Mouse (Mus musculus) heart, postnatal 14 days (tissue): ENCODE results near the gene Usp37. TPM values are rescaled to one million over a fixed set of nuclear protein-coding genes. Genes with fewer than 3 reads are reported as not detected.
"Not testable (repeated sequence)": the region's sequence is repeated elsewhere in the genome, so short reads cannot be mapped to it uniquely, and the experiment has no call there.

Source experiments
- DNase-seq, 2 experiments: peaks; one replicate each; pipeline ENCODE4 v3.0.0; 2021 to 2022
- intact Hi-C: fragments of 180-260 bp; cut with DNase I; formaldehyde crosslinking; loops from one replicate; pipeline ENCODE4 v1.15.1; 2025
- total RNA-seq, 2 experiments: library from RNA; stranded (reverse); gene quantifications; 2 replicates each; pipeline ENCODE4 v1.2.3; 2021

Usp37 gene
- total RNA-seq, 2 experiments from 2014 or later = 10.8 to 12.4 TPM

GRCm38 (mm10) chr1:74401015-74401702 is 142.9 kb downstream of the Usp37 start:
- intact Hi-C loops = no loop called here

GRCm38 (mm10) chr1:74400531-74400930 is 143.6 kb downstream of the Usp37 start:
- intact Hi-C loops = no loop called here
- DNase-seq = no peak

More at GRCm38 (mm10) chr1:74401015-74401702, 142.9 kb downstream of the Usp37 start:
- DNase-seq = no peak

DNA sequence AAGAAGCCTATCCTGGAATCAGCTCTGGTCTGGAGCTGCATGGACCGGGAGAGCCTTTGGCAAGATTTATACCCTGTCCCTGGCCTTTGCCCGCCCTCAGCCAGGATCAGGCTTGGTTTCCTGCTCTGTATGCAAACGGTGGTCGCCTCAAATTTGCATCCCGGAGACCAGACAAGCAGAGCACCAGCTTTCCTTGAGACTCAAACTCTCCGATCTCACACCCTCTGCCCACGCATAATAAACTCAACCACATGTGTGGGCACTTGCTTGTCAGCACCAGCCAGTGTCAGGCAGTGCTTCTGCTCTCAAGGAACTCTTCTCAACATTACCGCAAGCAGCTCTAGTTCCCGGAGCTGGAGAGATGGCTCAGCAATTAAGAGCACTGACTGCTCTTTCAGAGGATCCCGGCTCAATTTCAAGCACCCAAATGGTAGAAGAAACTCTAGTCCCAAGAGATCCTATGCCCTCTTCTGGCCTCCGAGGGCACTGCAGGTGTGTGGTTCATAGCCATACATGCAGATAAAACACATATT is 146.1 kb downstream of the Usp37 start:
- intact Hi-C loops = loop anchor here (2.0 kb wide), 1 partner anchor 55 kb away; no protein-coding TSS in a partner anchor
- peak; percentile 62 to 78 for DNase-seq

DNA sequence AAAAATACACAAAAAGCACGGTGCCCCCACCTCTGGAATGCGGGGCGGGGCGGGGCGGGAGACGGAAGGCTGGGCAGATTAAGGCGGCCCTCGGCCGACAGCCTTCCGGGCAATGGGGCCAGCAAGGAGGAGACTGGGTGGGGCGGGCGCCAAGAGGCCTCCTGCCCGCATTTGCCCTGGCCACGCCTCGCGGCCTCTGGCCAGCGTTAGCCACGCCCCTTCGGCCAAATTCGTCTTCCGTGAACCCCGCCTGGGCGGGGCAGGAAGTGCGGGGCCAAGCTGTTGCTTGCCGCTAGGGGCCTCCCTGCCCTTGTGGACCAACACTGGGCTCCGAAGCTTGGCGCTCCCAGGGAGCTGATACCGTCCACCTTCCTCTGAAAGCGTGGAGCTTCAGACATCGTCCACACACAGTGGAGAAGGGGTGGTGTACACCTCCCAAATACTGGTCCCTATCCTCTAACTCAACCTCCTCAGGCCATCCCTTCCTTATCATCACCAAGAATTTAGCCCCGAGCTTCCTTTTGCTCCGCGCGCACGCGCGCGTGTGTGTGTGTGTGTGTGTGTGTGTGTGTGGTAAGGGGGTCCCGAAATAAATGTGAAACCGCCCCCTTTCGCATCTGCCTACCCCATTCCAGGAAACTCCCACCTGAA is 146.7 kb downstream of the Usp37 start:
- DNase-seq = peak; percentile 100
- intact Hi-C loops = no loop called here

- DNase-seq, intact Hi-C loops: not testable (repeated sequence)
Observed at GRCm38 (mm10) chr1:74396456-74397222, 147.4 kb downstream of the Usp37 start.

GRCm38 (mm10) chr1:74395290-74395689 is 148.8 kb downstream of the Usp37 start:
- DNase-seq = no peak
- intact Hi-C loops = no loop called here

DNA sequence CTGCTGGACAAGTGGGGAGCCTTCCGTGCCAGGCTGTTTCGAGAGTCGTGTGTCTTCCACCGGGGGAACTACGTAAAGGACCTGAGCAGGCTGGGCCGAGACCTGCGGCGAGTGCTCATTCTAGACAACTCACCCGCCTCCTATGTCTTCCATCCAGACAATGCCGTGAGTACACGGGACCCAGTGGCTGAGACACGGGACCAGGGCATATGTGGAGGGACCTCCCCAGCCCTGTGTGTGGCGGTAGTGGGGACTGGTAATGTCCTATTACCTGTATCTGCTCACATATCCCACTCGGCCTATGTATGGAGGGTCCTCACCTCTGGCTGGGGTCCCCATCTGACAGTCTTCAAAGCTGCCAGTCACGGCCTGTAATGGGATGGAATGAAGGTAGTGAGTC is 149.2 kb downstream of the Usp37 start:
- no peak for DNase-seq
- intact Hi-C loops = no loop called here

DNA sequence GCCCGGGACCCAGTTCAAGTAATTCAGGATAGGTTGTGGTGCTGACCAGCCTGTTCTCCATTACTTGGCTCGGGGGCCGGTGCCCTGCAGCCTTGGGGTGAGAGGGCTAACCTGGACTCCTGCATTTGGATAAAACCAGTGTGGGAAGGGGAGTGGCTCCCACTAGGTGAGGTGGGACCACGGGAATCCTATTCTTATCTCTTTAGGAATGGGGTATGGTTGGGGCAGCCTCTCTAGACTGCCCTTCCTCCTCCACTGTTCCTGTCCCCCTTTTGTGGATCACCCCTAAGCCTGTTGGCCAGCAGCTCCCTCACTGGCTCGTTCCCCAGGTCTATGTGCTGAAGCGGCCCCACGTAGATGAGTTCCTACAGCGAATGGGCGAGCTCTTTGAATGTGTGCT is 149.8 kb downstream of the Usp37 start:
- DNase-seq = no peak
- intact Hi-C loops = no loop called here

GRCm38 (mm10) chr1:74393697-74394096 is 150.4 kb downstream of the Usp37 start:
- intact Hi-C loops = no loop called here
- no peak for DNase-seq

- intact Hi-C loops = no loop called here
Observed at GRCm38 (mm10) chr1:74393010-74393409, 151.1 kb downstream of the Usp37 start.

DNA sequence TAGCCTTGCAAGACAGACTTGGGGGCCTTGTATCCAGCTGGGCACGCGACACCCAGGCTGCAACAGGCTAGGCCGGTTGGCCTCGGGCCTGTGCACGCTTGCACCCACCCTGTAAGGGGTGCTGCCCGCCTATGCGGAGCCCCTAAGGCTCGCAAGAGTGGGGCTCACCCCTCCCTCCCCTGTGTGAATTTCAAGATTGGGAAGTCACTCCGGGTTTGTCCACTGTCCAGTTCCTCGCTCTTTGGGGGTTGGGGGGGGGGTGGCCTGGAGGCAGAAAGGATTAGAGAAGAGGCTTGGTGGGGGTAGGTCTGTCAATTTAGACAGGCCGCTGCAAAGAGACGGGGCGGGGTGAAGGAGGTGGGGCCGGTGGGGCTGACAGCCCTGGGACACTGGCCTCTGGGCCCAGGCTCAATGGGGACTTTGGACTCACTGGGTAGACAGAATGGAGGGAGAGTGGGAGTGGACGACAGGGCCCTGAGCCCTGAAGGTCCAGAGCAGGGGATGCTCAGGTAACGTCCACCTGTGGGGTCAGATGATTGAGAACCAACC is 151.6 kb downstream of the Usp37 start:
- intact Hi-C loops = no loop called here
- DNase-seq = peak in 1 of 2 experiments; percentile 34

More at GRCm38 (mm10) chr1:74393010-74393409, 151.1 kb downstream of the Usp37 start:
- no peak for DNase-seq

GRCm38 (mm10) chr1:74391844-74392441 is 152.1 kb downstream of the Usp37 start:
- intact Hi-C loops = no loop called here
- DNase-seq = peak; percentile 84 to 86

DNA sequence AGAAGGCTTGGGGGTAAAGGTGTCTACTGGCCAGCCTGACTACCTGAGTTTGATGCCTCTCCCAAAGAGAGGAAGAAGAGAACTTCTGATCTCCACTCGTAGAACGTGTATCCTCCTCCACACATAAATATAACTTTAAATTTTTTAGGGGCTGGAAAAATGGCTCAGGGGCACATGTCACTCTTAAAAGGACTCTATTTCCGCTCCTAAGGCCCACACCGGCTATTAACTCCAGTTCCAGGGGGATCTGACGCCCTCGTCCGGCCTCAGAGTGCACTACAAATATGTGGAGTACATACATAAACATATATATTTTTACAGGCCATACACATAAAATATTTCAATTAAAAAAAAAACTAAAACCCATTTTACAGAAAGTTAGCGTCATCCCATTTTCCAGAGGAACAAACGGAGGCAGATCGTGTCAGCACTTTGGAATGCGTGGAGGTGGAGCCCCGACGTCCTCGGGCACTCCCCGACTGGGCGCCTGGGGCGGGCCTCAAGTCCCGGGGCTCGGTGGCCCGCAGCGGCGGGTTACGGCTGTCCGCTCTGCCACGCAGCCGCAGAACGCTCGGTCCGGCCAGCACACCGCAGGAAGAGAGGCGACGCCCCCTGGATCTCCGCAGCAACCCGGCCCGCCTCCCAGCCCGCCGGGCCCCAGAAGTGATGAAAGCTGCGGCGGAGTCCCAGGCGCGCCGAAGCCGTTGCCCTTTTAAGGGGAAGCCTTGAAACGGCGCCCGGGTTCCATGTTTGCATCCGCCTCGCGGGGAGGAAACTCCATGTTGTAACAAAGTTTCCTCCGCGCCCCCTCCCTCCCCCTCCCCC is 152.9 kb downstream of the Usp37 start, which contains the start of gene Ctdsp1:
Gene Ctdsp1, plus strand, starts transcription at position 586 of the 825 bp plus-strand sequence.
- intact Hi-C loops = no loop called here
- DNase-seq = peak; percentile 98

DNA sequence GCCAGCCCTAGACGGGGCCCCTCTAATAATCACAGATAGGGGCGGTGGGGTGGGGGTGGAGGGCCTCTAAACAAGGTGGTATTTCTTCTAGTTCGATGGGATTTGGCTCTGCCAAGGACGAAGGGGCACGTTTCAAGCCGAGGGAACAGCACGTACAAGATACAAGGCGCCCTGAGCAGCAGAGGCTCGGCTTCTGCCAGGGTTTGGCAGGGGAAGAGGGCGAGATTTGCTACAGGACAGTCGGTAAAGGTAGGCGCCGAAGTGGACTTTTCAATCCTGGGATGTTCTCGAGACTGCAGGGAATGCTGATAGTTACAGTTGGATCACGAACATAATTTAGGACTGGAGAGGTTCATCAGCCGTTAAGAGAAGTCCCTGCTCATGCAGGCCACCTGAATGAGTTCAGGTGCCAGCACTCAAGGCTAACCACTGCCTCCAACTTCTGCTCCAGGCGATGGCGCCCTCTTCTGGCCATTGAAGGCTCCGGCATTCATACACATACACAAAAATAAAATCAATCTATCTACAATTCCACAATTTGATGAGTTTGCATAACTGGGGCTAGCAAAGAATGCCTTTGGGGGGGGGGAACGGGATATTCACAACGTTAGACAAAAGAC is 153.7 kb downstream of the Usp37 start:
- DNase-seq = peak; percentile 73 to 80
- intact Hi-C loops = no loop called here

DNA sequence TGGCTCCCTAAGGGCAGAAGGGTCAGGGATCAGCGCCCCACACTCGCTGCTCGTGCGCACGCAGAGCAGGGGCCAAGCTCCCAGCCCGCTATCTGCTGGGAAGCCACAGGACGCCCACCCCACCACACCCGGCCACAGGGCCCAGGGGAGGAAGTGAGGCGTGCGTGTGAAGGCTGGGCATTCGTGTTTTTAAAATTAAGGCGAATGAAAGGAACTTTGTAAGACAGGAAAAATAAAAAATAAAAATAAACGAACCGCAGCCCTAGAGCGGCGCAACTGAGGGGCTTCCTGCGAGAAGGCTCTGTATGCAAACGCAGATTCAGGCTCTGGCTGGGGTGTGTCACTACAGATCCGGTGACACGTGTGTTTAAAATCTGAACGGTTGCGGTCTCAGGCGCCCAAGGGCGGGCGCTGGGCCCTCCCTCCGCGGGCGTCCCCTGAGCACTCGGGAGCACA is 154.2 kb downstream of the Usp37 start:
- intact Hi-C loops = no loop called here
- DNase-seq = peak; percentile 45 to 55

GRCm38 (mm10) chr1:74388398-74388920 is 155.6 kb downstream of the Usp37 start:
- no peak for DNase-seq
- intact Hi-C loops = no loop called here

DNA sequence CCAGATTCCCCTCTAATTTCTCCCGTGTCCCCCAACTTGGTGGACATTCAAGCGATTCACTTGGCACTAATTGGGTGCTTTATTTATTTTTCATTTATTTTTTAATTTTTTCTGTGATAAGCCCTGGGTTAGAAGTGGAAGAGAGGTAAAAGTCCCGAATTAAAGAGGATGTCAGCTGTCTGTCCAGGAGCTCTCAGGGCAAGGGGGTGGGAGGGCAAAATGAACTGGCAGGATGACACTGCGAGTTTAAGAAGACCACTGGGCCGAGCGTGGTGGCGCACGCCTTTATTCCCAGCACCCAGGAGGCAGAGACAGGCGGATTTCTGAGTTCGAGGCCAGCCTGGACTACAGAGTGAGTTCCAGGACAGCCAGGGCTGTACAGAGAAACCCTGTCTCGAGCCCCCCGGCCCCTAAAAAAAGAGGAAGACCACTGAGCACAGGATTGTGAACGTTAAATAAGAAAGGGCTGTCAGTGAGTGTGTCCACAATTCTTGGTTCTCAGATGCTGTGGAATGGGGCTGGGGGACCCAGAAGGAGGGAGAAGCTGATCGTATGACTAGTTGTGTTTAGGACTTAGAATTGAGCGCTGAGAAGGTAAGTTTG is 156.6 kb downstream of the Usp37 start:
- no peak for DNase-seq
- intact Hi-C loops = no loop called here
